Mouse (Mus musculus) thymus, postnatal 36 days (tissue): ENCODE measurements around the gene Zfp982.
"Not testable (repeated sequence)": the region's sequence is repeated elsewhere in the genome, so short reads cannot be mapped to it uniquely, and the experiment has no call there.

Experiments
- DNase-seq, 2 experiments: peaks; one replicate each; pipeline ENCODE4 v3.0.0; 2022; ENCODE audit warnings: mixed read lengths in 2 of 2

The Zfp982 gene

DNA sequence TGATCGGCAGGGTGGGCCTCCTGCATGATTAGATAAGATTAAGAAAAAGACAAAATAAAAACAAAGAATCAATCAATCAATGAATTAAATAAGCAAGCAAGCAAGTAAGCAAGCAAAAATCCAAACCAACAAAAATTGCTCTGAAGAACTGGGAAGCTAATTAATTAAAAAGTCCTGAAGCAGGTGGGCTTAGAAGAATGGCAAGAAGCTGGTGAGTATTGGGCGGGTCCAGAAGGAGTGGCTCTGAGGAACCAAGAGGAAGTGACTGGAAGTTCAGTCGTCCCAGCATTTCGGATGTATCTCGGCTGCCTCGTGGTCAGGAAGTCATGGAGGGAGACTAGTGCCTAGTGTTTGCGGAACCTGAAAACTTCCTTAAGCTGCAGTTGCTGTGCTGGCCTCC, at the start of gene Zfp982:
Zfp982 (plus strand) TSS at position 301 of the 400 bp plus-strand sequence.
- not testable (repeated sequence) for DNase-seq

DNA sequence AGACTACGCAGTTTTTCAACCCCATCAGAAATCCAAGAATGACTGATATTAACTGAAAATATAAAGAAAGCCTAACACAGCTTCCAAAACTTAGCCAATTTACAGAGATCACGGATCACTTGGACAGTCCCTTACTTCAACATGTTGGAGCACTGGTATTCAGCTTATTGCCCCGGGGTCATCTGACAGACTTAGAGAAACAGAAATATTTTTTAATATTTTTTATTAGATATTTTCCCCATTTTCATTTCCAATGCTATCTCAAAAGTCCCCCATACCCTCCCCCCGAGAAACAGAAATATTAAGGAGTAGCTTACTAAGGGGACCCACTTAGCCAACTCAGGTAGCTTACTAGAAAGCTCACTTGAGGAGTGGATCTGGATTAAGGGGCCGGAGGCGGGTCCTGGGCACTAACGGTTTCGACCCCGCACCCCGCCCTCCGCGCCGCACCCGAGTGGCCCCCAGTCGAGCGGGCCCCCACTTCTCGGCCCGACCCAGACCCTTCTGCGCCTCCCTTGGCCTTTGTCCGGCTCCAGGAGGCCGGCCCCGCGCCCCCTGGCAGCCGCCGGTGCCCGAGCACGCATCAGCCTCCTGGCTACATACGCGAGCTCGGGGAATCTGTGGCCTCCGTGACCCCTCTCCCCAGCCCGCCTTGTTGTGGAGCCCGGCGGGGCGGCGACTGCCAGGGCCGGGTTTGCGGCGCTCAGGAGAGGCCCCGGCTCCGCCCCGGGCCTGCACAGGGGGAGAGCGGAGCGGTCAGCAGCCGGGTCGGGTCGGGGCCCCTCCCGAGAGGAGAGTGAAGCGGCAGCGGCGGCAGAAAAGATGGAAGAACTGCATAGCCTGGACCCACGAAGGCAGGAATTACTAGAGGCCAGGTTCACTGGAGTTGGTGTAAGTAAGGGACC, 49.3 kb upstream of the Zfp982 start:
- DNase-seq = not testable (repeated sequence)

DNA sequence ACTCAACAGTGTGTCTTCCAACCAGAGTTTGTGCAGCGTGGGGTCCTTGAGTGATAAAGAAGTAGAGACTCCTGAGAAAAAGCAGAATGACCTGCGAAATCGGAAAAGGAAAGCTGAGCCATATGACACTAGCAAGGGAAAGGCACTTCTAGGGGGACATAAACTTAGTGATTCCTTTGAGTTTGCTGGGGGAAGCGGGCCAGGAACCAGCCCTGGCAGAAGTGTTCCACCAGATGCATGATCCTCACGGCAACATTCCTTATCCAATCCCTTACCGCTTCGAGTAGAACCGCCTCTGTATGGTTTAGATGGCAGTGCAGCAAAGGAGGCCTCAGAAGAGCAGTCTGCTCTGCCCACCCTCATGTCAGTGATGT, 48.7 kb upstream of the Zfp982 start:
- DNase-seq = not testable (repeated sequence)

- not testable (repeated sequence) for DNase-seq
Measured at GRCm38 (mm10) chr4:147445371-147445770, 46.8 kb upstream of the Zfp982 start.

DNA sequence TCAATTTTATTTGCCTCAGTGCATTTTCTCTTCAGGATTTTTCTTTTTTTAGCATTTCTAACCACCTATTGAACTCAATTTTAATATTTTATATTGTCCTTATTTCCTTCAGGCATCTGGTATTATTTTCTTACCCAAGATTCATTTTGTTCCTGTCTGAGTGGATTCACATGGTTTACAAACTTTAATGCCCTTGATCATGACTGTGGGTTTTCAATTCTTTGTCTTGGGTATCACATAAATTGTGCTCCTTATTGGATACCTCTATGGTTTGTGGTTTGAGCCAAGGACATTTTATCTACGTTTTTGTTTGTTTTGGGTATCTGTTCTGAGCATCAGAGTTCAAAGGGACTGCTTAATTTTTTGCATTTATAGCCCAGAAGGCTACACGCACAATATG, 43.9 kb upstream of the Zfp982 start:
- no peak for DNase-seq

DNA sequence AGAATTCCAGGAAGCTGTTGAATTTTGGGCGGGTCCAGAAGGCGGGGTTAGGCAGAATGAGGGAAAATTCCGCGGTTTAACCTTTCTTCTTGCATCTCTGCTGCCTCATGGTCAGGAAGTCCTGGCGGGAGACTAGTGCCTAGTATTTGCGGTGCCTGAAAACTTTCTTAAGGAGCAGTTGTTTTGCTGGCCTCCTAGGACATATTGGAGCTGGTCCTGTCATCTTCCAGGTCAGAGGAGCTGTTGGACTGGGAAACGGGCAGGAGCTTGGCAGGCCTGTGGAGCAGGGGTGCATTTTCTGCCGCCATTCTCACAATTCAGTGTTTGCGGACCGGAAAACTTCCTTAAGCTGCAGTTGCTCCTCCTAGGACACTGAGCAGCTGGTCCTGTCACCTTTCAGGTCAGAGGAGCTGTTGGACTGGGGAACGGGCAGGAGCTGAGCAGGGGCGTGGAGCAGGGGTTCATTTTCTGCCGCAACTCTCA, 43.1 kb upstream of the Zfp982 start:
- DNase-seq = no peak

- DNase-seq = not testable (repeated sequence)
Measured at GRCm38 (mm10) chr4:147449986-147450385, 42.2 kb upstream of the Zfp982 start.

GRCm38 (mm10) chr4:147467207-147467606, 25.0 kb upstream of the Zfp982 start:
- not testable (repeated sequence) for DNase-seq

- not testable (repeated sequence) for DNase-seq
Measured at GRCm38 (mm10) chr4:147498772-147499613, 6.8 kb downstream of the Zfp982 start.

DNA sequence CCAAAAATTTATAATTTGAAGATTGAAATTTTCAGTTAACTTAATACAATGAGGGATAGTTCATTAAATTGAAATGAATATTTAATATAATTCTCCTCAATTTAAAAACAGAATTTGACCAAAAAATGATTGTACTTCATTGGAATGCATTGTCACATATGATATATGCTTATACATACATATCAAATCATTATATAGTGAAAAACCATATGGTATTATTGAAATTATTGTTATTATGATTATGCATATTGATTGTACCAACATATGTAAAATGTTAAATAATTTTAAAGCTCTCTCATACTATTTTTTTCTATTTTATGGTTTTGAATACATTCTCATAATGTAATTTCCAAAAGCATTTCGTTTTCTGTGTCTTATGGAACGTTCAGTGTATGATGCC, 17.0 kb downstream of the Zfp982 start:
- DNase-seq = no peak

- no peak for DNase-seq
Measured at GRCm38 (mm10) chr4:147518981-147519380, 26.8 kb downstream of the Zfp982 start.

DNA sequence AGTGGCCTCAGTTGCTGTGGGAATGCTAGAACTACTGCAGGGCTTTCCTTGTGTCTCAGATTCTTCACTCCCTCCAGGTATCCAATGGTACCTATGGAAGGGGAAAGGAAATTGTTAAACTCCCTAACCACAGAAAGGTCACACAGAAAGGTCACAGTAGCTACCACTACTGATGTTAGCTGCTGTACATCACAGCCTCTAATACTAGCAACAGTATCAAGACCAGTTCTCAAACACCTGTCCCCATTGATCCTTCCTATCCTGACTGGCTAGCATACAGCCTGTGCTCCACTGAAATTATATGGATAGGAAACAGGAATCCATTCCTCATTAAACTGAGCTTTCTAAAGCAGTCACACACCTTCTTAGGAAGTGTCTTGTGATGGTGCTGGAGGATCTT, 27.9 kb downstream of the Zfp982 start:
- DNase-seq = no peak

- DNase-seq = no peak
Measured at GRCm38 (mm10) chr4:147525125-147525524, 32.9 kb downstream of the Zfp982 start.

GRCm38 (mm10) chr4:147530366-147530765, 38.1 kb downstream of the Zfp982 start:
- no peak for DNase-seq

- DNase-seq = not testable (repeated sequence)
Measured at GRCm38 (mm10) chr4:147535916-147536315, 43.7 kb downstream of the Zfp982 start.

- no peak for DNase-seq
Measured at GRCm38 (mm10) chr4:147537702-147538101, 45.5 kb downstream of the Zfp982 start.

DNA sequence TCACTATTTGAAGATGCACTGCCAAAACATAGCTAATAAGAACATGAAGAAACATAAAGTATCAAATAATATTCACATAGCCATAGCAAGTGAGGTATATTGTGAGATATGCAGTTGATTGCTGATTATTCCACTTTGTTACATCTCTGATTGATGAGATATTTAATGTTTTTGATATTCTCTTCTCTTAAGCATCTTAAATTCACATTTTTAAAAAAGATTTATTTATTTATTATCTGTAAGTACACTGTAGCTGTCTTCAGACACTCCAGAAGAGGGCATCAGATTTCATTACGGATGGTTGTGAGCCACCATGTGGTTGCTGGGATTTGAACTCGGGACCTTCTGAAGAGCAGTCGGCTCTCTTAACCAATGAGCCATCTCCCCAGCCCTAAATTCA, 47.7 kb downstream of the Zfp982 start, which contains the start of gene Gm16503:
Gm16503 (plus strand) TSS at position 301 of the 400 bp plus-strand sequence.
- DNase-seq = not testable (repeated sequence)

DNA sequence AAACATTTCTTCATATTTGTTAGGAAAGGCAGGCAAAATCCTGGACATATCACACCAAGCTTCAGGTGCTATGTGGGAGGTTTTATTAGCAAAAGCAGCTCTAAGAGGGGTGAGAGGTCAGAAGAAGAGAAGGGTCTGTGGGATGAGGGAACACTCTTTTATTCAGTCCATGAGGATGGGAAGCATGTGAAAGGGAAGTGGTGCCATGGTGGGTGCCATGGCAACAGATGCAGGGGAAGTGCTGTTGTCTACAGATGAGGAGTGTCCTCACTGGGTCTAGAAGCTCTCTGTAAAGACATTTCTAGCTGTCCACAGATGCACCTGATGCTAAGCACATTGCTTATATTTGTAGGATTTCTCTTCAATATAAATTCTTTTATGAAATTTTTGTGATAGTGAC, 48.9 kb downstream of the Zfp982 start:
- DNase-seq = no peak

DNA sequence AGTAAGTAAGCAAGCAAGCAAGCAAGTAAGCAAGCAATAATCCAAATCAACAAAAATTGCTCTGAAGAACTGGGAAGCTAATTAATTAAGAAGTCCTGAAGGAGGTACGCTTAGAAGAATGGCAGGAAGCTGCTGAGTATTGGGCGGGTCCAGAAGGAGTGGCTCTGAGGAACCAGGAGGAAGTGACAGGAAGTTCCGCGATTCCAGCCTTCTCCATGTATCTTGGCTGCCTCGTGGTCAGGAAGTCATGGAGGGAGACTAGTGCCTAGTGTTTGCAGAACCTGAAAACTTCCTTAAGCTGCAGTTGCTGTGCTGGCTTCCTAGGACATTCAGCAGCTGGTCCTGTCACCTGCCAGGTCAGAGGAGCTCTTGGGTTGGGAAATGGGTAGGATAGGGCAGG, 60.9 kb downstream of the Zfp982 start, which contains the start of gene Zfp985:
Zfp985 (plus strand) TSS at position 207 of the 400 bp plus-strand sequence.
- DNase-seq = not testable (repeated sequence)

GRCm38 (mm10) chr4:147554361-147554760, 62.1 kb downstream of the Zfp982 start:
- not testable (repeated sequence) for DNase-seq

- DNase-seq = not testable (repeated sequence)
Measured at GRCm38 (mm10) chr4:147556921-147557320, 64.7 kb downstream of the Zfp982 start.

DNA sequence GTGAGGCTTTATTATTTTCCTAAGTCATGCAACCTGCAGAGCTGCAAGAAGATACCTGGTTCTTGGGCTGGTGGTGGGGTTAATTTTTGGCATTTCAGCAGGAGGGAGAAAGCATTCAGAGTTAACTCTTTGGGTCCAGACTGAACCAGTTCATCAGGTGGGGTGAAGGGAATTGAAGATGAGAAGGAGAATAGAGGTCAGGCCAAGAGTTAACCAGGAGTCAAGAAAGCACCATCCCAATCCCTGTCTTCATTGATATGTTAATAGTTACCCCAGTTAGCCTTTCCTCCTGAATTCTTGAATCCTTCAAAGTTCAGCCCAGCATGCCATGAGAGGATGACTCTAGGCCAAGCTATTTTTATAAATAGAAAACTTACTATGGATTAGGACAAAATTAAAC, 65.8 kb downstream of the Zfp982 start:
- not testable (repeated sequence) for DNase-seq

DNA sequence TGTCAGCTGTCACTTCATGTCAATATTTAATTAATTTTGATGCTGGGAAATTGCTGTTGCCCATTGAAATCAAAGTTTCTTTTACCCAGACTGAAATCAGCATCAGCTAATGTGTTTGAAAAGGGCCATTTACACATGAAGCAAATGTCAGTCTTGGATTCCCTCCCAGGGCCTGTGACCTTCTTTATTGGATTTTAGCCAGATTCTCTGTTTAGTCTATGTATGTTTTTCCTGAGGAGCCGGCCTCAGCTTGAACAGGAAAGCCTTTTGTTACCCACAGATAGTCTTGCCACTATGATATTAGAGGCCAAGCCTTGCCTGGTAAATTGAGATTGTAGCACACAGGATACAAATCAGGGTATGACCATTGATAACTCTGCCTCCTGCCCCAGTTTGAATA, 66.9 kb downstream of the Zfp982 start:
- DNase-seq = not testable (repeated sequence)
